Mouse (Mus musculus): ENCODE measurements at regions not wholly inside any gene's neighbourhood (a gene's known extent, or its start where the extent isn't known, plus 50 kb on each side); places are given as distances from the start of the nearest gene placed in this dataset.

DNA sequence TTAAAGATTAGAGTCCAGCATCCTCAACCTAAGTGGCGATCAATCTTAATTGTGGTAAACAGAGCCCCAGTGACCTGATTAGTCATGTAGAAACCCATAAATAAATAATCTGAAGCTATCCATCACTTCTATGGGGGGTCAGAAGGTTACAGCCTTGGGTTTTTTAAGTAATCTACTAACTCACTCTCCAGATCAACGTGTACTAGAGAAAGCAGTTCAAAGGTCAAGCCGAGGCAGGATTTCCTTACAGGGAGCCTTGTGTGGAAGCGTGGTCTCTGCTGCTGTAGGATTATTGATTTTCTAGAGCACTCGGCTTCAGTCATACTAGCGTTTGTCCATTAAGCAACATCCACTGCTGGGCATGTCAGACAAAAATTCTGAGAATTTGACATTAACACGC, 127.1 kb downstream of the Psat1 start:
- TF ChIP-seq CTCF (IDR thresholded peaks at IDR 0.05; ENCODE audit: low read depth): no peak
- no peak for TF ChIP-seq EP300 (optimal IDR thresholded peaks at IDR 0.05)

Data from stomach, postnatal 0 days (tissue).